Mouse (Mus musculus) cortical plate, adult 2 months (tissue): ENCODE measurements around the gene C2.

Experiments
- CTCF ChIP-seq: fragments of 200-500 bp; IDR thresholded peaks from 2 replicates; pipeline ENCODE4 v1.5.1; 2011; ENCODE audit warnings: mild to moderate bottlenecking, control low read depth, low read length; ENCODE audit not compliant: insufficient read depth; ENCODE audit errors: extremely low read depth
- POLR2A ChIP-seq: fragments of 200-500 bp; IDR thresholded peaks from 2 replicates; pipeline ENCODE4 v1.6.1; 2011; ENCODE audit warnings: mild to moderate bottlenecking, low read length, control low read depth; ENCODE audit not compliant: insufficient read depth; ENCODE audit errors: extremely low read depth

- TF ChIP-seq POLR2A (no peak), CTCF (no peak)
Observed at GRCm38 (mm10) chr17:34943128-34943815, 45.2 kb upstream of the C2 start.
